Mouse (Mus musculus) limb, embryonic 14.5 days (tissue): ENCODE measurements around the gene Tube1. TPM values are rescaled to one million over a fixed set of nuclear protein-coding genes. Genes with fewer than 3 reads are reported as not detected.

Source experiments
- ATAC-seq: fragments of 200-750 bp; cut with Nextera tagmentation; 2 replicates; pipeline ENCODE4 v1.8.0; 2017; ENCODE audit warnings: low read depth, moderate number of reproducible peaks, moderate TSS enrichment; ENCODE audit not compliant: low FRiP score
- DNase-seq: peaks from one replicate; pipeline ENCODE4 v3.0.0-alpha.2; 2015; ENCODE audit warnings: low spot score
- H3K27ac ChIP-seq: fragments of 300-500 bp; sonication (generic); replicated peaks from 2 replicates; pipeline ENCODE4 v1.5.1; 2014; ENCODE audit warnings: low read depth, mild to moderate bottlenecking, low read length, moderate library complexity, mixed read lengths
- H3K27me3 ChIP-seq: fragments of 300-500 bp; sonication (generic); 2 replicates; pipeline ENCODE4 v1.6.1; 2014; ENCODE audit warnings: low read length, mixed read lengths; ENCODE audit not compliant: control insufficient read depth, insufficient read depth
- H3K36me3 ChIP-seq: fragments of 300-500 bp; sonication (generic); 2 replicates; pipeline ENCODE4 v1.6.1; 2014; ENCODE audit warnings: mild to moderate bottlenecking, low read length, moderate library complexity, mixed read lengths; ENCODE audit not compliant: control insufficient read depth, insufficient read depth
- H3K4me1 ChIP-seq: fragments of 300-500 bp; sonication (generic); 2 replicates; pipeline ENCODE4 v1.6.1; 2014; ENCODE audit warnings: antibody characterized with exemption, low read length, mixed read lengths; ENCODE audit not compliant: control insufficient read depth, insufficient read depth
- H3K4me2 ChIP-seq: fragments of 300-500 bp; sonication (generic); replicated peaks from 2 replicates; pipeline ENCODE4 v1.6.1; 2014; ENCODE audit warnings: low read depth, mild to moderate bottlenecking, low read length, moderate library complexity; ENCODE audit not compliant: severe bottlenecking
- H3K4me3 ChIP-seq: fragments of 300-500 bp; sonication (generic); replicated peaks from 2 replicates; pipeline ENCODE4 v1.5.1; 2014; ENCODE audit warnings: low read length
- H3K9ac ChIP-seq: fragments of 300-500 bp; sonication (generic); 2 replicates; pipeline ENCODE4 v1.6.1; 2014; ENCODE audit warnings: mild to moderate bottlenecking, low read depth, low read length, moderate library complexity; ENCODE audit not compliant: severe bottlenecking
- H3K9me3 ChIP-seq: fragments of 300-500 bp; sonication (generic); 2 replicates; pipeline ENCODE4 v1.6.1; 2016; ENCODE audit warnings: low read length; ENCODE audit not compliant: control insufficient read depth
- POLR2A ChIP-seq: fragments of 200-500 bp; IDR thresholded peaks from 2 replicates; pipeline ENCODE4 v1.8.0; 2012; ENCODE audit warnings: inconsistent platforms, mild to moderate bottlenecking, moderate library complexity, borderline replicate concordance; ENCODE audit not compliant: insufficient read depth, insufficient read length; ENCODE audit errors: extremely low read depth
- WGBS: fragments of 180-500 bp; shearing (Covaris S2); extraction: QIAGEN DNeasy Blood & Tissue Kit; methylation state at CpG from one replicate; pipeline ENCODE4 v1.1.7; 2014; 5-methylcytosine and 5-hydroxymethylcytosine counted together
- polyA plus RNA-seq, 2 experiments: library from polyadenylated mRNA; depleted of rRNA in 1 of 2; stranded (reverse) in 1 of 2; unstranded in 1 of 2; fragments of >200 nt; fragmentation: Nextera tagmentation in 1 of 2; extraction: Ambion mirVana in 1 of 2; gene quantifications; 2 replicates each; pipeline versions ENCODE4 v1.2.1 to v1.2.3; 2012 to 2014

Tube1 gene
- polyA plus RNA-seq, 2 experiments, result 18.0 to 21.1 TPM

GRCm38 (mm10) chr10:39158306-39158705 lies 24.5 kb downstream of the Tube1 start:
- DNase-seq, result no peak
- WGBS, result 63% methylated on average over 12 of the region's 12 CpGs
- Histone ChIP-seq H3K36me3 (no peaks in the 10 kb centered on the region), H3K4me3 (no peak overlapping the region), H3K27me3 (no peaks in the 10 kb centered on the region), H3K4me2 (no peak overlapping the region), H3K9ac (no peak overlapping the region), H3K9me3 (no peaks in the 10 kb centered on the region), H3K27ac (no peak overlapping the region), H3K4me1 (0 out of 2 replicates have a peak, but pooled peaks cover 6% of the 10 kb centered on the region)
- no peak for ATAC-seq
- TF ChIP-seq POLR2A, result no peak

DNA sequence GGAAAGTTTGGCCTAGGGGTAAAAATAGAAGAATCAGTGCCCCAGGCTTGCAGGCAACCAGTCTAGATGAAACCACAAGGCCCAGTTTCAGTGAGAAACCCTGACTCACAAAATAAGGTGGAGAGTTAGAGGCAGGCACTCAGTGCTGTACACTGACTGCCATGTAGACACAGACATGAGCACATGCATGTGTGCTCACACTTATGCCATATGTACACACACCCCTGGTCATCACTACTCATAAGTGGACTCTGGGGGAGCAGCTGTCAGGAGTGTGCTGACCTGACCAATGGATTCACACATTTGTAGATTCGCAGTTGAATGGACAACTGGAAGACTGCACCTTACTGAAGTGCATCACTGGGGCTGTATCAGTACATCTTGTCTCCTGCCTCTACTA lies 27.6 kb downstream of the Tube1 start:
- H3K4me1 ChIP-seq, result 0 out of 2 replicates have a peak, but pooled peaks cover 6% of the 10 kb centered on the region
- H3K4me3 ChIP-seq, result no peak overlapping the region
- WGBS, result 100% methylated on average over 1 of the region's 1 CpGs
- no peak for ATAC-seq
- DNase-seq, result no peak
- H3K9ac ChIP-seq, result no peak overlapping the region
- no peaks in the 10 kb centered on the region for H3K27me3 ChIP-seq
- H3K27ac ChIP-seq, result no peak overlapping the region
- H3K9me3 ChIP-seq, result no peaks in the 10 kb centered on the region
- TF ChIP-seq POLR2A, result no peak
- H3K4me2 ChIP-seq, result no peak overlapping the region
- H3K36me3 ChIP-seq, result no peaks in the 10 kb centered on the region

GRCm38 (mm10) chr10:39162666-39163484 lies 29.1 kb downstream of the Tube1 start:
- no peak for ATAC-seq

GRCm38 (mm10) chr10:39163694-39164093 lies 29.9 kb downstream of the Tube1 start, which contains the start of gene Ccn6:
Ccn6 (minus strand) TSS chr10:39163794.
- Histone ChIP-seq H3K4me3 (no peak within 1 kb of the TSS), H3K9ac (no peak within 1 kb of the TSS), H3K27ac (no peak within 1 kb of the TSS), H3K4me1 (0 out of 2 replicates have a peak, but pooled peaks cover 6% of the 10 kb centered on the region), H3K9me3 (no peaks in the 10 kb centered on the region), H3K4me2 (0 out of 2 replicates have a peak within 1 kb of the TSS, but pooled peaks have one; percentile 17), H3K36me3 (no peaks in the 10 kb centered on the region), H3K27me3 (no peaks in the 10 kb centered on the region)
- DNase-seq (no peak), ATAC-seq (no peak)
- WGBS, result 90% methylated on average over 10 of the region's 10 CpGs
- no peak for TF ChIP-seq POLR2A

More at GRCm38 (mm10) chr10:39162666-39163484, 29.1 kb downstream of the Tube1 start:
- no peak for TF ChIP-seq POLR2A
- 18% methylated on average over 18 of the region's 18 CpGs for WGBS
- Histone ChIP-seq H3K27ac (no peak overlapping the region), H3K36me3 (no peaks in the 10 kb centered on the region), H3K4me1 (0 out of 2 replicates have a peak, but pooled peaks cover 6% of the 10 kb centered on the region), H3K9ac (no peak overlapping the region), H3K4me3 (no peak overlapping the region), H3K4me2 (0 out of 2 replicates have a peak overlapping the region, but pooled peaks have one; percentile 17), H3K9me3 (no peaks in the 10 kb centered on the region), H3K27me3 (no peaks in the 10 kb centered on the region)
- DNase-seq, result no peak

DNA sequence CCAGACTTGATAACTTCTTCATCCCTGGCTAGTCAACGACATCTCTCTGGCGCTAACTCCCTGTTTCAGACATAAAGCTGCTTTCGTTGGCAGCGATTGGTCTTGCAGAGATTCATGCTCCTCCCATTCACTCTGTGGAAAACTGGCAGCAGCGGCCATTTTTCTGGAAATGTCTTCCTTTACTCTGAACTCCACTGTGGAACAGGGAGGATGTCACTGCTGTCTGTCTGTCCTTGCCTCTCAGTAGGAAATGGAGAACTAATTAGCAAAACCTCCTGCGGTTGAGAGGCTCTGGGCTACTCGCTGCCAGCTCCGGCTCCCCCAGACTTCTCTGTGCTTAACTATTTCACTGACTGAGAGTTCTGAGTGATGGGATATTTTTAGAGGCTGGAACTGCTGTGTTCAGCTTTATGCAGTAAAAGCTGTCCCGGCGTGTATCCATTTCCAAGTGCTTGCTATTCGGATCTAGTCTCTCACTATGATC lies 31.9 kb downstream of the Tube1 start:
- 24% methylated on average over 11 of the region's 11 CpGs for WGBS
- H3K36me3 ChIP-seq, result no peaks in the 10 kb centered on the region
- peak overlapping the region; percentile 7; the same call in 1 of the 2 replicates for H3K4me3 ChIP-seq
- ATAC-seq, result peak; percentile 18; the same call in 1 of the 2 replicates
- peak; percentile 72 for DNase-seq
- H3K4me1 ChIP-seq, result 0 out of 2 replicates have a peak, but pooled peaks cover 14% of the 10 kb centered on the region
- TF ChIP-seq POLR2A, result no peak
- no peaks in the 10 kb centered on the region for H3K9me3 ChIP-seq
- H3K4me2 ChIP-seq, result peak overlapping the region; percentile 6; the same call in 1 of the 2 replicates
- no peaks in the 10 kb centered on the region for H3K27me3 ChIP-seq
- H3K9ac ChIP-seq, result peak overlapping the region; percentile 9; the same call in 1 of the 2 replicates
- no peak overlapping the region for H3K27ac ChIP-seq
